Mouse (Mus musculus) limb, embryonic 12.5 days (tissue): Measurements from ENCODE around the gene Coq7. TPM values are rescaled to one million over a fixed set of nuclear protein-coding genes. Genes with fewer than 3 reads are reported as not detected.

Experiments used
- ATAC-seq: fragments of 200-750 bp; cut with Nextera tagmentation; 2 replicates; pipeline ENCODE4 v1.8.0; 2017; ENCODE audit warnings: low read depth, moderate TSS enrichment; ENCODE audit not compliant: insufficient number of reproducible peaks, insufficient read depth, low FRiP score, low TSS enrichment
- H3K27ac ChIP-seq: fragments of 300-500 bp; sonication (generic); 2 replicates; pipeline ENCODE4 v1.5.1; 2016; ENCODE audit warnings: mild to moderate bottlenecking, moderate library complexity
- H3K27me3 ChIP-seq: fragments of 300-500 bp; sonication (generic); 2 replicates; pipeline ENCODE4 v1.6.1; 2016; ENCODE audit warnings: mild to moderate bottlenecking, moderate library complexity
- H3K36me3 ChIP-seq: fragments of 300-500 bp; sonication (generic); 2 replicates; pipeline ENCODE4 v1.6.1; 2016; ENCODE audit warnings: mild to moderate bottlenecking, moderate library complexity
- H3K4me1 ChIP-seq: fragments of 300-500 bp; sonication (generic); replicated peaks from 2 replicates; pipeline ENCODE4 v1.6.1; 2016
- H3K4me2 ChIP-seq: fragments of 300-500 bp; sonication (generic); 2 replicates; pipeline ENCODE4 v1.6.1; 2016; ENCODE audit warnings: mild to moderate bottlenecking, moderate library complexity
- H3K4me3 ChIP-seq: fragments of 300-500 bp; sonication (generic); replicated peaks from 2 replicates; pipeline ENCODE4 v1.5.1; 2016; ENCODE audit warnings: mild to moderate bottlenecking
- H3K9ac ChIP-seq: fragments of 300-500 bp; sonication (generic); replicated peaks from 2 replicates; pipeline ENCODE4 v1.6.1; 2016; ENCODE audit warnings: mild to moderate bottlenecking, moderate library complexity
- H3K9me3 ChIP-seq: fragments of 300-500 bp; sonication (generic); 2 replicates; pipeline ENCODE4 v1.6.1; 2016; ENCODE audit warnings: mild to moderate bottlenecking, moderate library complexity
- WGBS: fragments of 180-500 bp; shearing (Covaris S2); methylation state at CpG from one replicate; pipeline ENCODE4 v1.1.7; 2016; 5-methylcytosine and 5-hydroxymethylcytosine counted together
- polyA plus RNA-seq: library from polyadenylated mRNA; unstranded; fragments of >200 nt; fragmentation: Nextera tagmentation; extraction: Ambion mirVana; gene quantifications from 2 replicates; pipeline ENCODE4 v1.2.1, GENCODE M21; 2016

The Coq7 gene
- polyA plus RNA-seq, 1 experiment from 2014 or later = 86.6 TPM

- Histone ChIP-seq H3K36me3 (peaks cover 4% of the 10 kb centered on the region), H3K27me3 (no peaks in the 10 kb centered on the region), H3K4me1 (no peaks in the 10 kb centered on the region), H3K9me3 (no peaks in the 10 kb centered on the region), H3K4me3 (peak overlapping the region; percentile 61), H3K9ac (peak overlapping the region; percentile 72), H3K4me2 (peak overlapping the region; percentile 67), H3K27ac (peak overlapping the region; percentile 96)
- WGBS = under 1% methylated on average over 36 of the region's 36 CpGs
- ATAC-seq = peak; percentile 93
Observed at GRCm38 (mm10) chr7:118532519-118533177, 508 bp downstream of the Coq7 start.

GRCm38 (mm10) chr7:118526967-118527366, 6.2 kb downstream of the Coq7 start:
- no peak overlapping the region for H3K9ac ChIP-seq
- no peaks in the 10 kb centered on the region for H3K4me1 ChIP-seq
- WGBS = 88% methylated on average over 4 of the region's 4 CpGs
- no peak overlapping the region for H3K4me2 ChIP-seq
- no peaks in the 10 kb centered on the region for H3K27me3 ChIP-seq
- H3K4me3 ChIP-seq = no peak overlapping the region
- H3K36me3 ChIP-seq = peaks cover 41% of the 10 kb centered on the region
- ATAC-seq = no peak
- no peak overlapping the region for H3K27ac ChIP-seq
- H3K9me3 ChIP-seq = no peaks in the 10 kb centered on the region

DNA sequence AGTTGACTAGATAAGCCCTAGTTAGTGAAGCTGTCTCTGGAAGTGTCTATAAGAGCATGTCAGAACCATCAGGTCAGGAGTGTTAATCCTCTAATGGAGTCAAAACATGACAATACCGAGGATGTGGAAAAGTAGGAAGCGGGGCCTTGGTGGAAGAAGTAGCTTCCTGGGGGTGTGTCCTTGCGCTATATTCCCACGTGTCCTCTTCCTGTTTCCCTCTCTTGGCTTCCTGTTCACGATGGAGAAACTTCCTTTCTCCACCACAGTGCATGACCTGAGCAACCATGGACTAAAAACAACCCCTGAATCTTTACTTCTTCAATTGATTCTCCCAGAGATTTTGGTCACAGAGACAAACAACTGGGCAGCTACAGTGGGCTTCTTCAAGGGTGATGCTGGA, 11.1 kb downstream of the Coq7 start:
- no peak for ATAC-seq
- 87% methylated on average over 5 of the region's 5 CpGs for WGBS

GRCm38 (mm10) chr7:118519661-118520060, 13.5 kb downstream of the Coq7 start:
- ATAC-seq = no peak
- Histone ChIP-seq H3K4me1 (no peaks in the 10 kb centered on the region), H3K27me3 (peaks cover 3% of the 10 kb centered on the region; the same call in 1 of the 2 replicates), H3K9me3 (no peaks in the 10 kb centered on the region), H3K27ac (no peak overlapping the region), H3K4me3 (no peak overlapping the region), H3K36me3 (peaks cover 10% of the 10 kb centered on the region; the same call in 1 of the 2 replicates), H3K4me2 (no peak overlapping the region), H3K9ac (no peak overlapping the region)
- 85% methylated on average over 8 of the region's 8 CpGs for WGBS

More for the DNA sequence above, 11.1 kb downstream of the Coq7 start:
- Histone ChIP-seq H3K4me1 (no peaks in the 10 kb centered on the region), H3K27me3 (peaks cover 3% of the 10 kb centered on the region; the same call in 1 of the 2 replicates), H3K4me2 (no peak overlapping the region), H3K4me3 (no peak overlapping the region), H3K9ac (no peak overlapping the region), H3K9me3 (no peaks in the 10 kb centered on the region), H3K36me3 (peaks cover 34% of the 10 kb centered on the region), H3K27ac (no peak overlapping the region)

DNA sequence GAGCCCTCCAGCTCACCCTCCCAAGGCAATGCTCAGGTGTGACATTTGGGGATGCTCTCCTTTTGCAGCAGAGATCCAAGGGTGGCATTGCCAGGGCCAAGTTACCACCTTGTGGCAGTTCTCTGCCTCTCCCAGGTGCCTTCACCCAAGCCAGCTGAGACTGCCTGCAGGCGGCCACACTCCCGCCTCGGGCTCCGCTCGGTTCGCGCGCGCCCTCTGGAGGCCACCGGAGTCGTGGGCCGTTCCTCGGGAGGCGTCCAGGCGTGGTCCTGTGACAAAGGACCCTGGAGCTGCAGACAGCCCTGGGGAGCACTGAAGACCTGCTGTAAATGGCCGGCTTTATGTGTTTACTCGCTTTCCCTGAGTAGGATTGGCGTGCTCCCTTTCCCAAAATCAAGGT, 14.5 kb downstream of the Coq7 start:
- WGBS = 3% methylated on average over 18 of the region's 18 CpGs
- H3K27ac ChIP-seq = no peak overlapping the region
- H3K9me3 ChIP-seq = no peaks in the 10 kb centered on the region
- 0 out of 2 replicates have a peak overlapping the region, but pooled peaks have one; percentile 4 for H3K4me2 ChIP-seq
- ATAC-seq = peak; percentile 73; the same call in 1 of the 2 replicates
- peaks cover 3% of the 10 kb centered on the region; the same call in 1 of the 2 replicates for H3K27me3 ChIP-seq
- H3K9ac ChIP-seq = no peak overlapping the region
- peaks cover 5% of the 10 kb centered on the region; the same call in 1 of the 2 replicates for H3K36me3 ChIP-seq
- H3K4me3 ChIP-seq = no peak overlapping the region
- H3K4me1 ChIP-seq = no peaks in the 10 kb centered on the region

- H3K4me1 ChIP-seq = no peaks in the 10 kb centered on the region
- no peak overlapping the region for H3K4me2 ChIP-seq
- H3K27me3 ChIP-seq = peaks cover 3% of the 10 kb centered on the region; the same call in 1 of the 2 replicates
- ATAC-seq = no peak
- H3K36me3 ChIP-seq = peaks cover 5% of the 10 kb centered on the region; the same call in 1 of the 2 replicates
- WGBS = 75% methylated on average over 2 of the region's 2 CpGs
- H3K27ac ChIP-seq = no peak overlapping the region
- H3K9me3 ChIP-seq = no peaks in the 10 kb centered on the region
- H3K4me3 ChIP-seq = no peak overlapping the region
- no peak overlapping the region for H3K9ac ChIP-seq
Observed at GRCm38 (mm10) chr7:118517819-118518218, 15.3 kb downstream of the Coq7 start.

DNA sequence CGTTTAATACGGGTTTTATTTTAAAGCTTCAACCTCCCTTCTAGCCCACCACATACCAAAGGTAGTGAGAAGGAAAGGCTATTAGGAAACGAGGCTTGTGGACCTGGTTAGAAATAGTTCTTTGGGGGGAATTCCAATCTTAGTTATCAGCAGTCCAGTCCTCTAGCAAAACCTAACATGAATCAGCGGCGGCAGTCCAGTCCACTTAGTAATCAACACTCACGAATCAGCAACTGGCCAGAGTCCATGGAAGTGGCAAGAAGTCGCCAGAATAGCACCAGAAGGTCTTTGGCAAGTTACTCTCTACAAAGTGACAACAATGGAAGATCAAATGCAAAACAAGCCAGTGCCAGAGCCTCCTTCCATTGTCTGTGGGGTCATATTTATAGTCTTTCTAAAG, 24.6 kb downstream of the Coq7 start:
- H3K36me3 ChIP-seq = no peaks in the 10 kb centered on the region
- H3K9me3 ChIP-seq = no peaks in the 10 kb centered on the region
- no peak overlapping the region for H3K4me2 ChIP-seq
- H3K4me1 ChIP-seq = no peaks in the 10 kb centered on the region
- WGBS = 79% methylated on average over 7 of the region's 7 CpGs
- no peak for ATAC-seq
- H3K9ac ChIP-seq = no peak overlapping the region
- H3K27me3 ChIP-seq = no peaks in the 10 kb centered on the region
- no peak overlapping the region for H3K4me3 ChIP-seq
- no peak overlapping the region for H3K27ac ChIP-seq

DNA sequence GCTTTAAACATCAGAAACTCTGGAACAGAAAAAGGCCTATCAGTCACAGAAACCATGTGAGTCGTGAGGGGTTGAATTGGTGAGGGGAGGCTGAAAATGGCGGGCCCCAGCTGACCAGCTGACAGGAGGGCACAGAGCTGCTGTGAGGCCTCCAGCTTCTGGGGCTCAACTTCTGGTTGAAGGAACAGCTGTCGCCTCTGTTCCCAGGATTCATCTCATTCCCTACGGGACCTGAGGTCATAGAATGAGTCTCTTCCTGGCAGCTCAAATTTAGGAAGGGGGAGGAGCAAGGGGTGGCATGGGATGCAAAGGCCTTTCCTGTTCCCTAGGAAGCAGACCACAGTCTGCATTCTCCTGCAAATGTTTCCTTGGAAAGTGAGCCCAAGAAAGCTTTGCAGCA, 29.3 kb downstream of the Coq7 start:
- Histone ChIP-seq H3K9ac (no peak overlapping the region), H3K9me3 (no peaks in the 10 kb centered on the region), H3K36me3 (no peaks in the 10 kb centered on the region), H3K4me3 (no peak overlapping the region), H3K27me3 (no peaks in the 10 kb centered on the region), H3K4me2 (no peak overlapping the region), H3K27ac (no peak overlapping the region), H3K4me1 (no peaks in the 10 kb centered on the region)
- no peak for ATAC-seq
- WGBS = 57% methylated on average over 4 of the region's 4 CpGs

- WGBS = 84% methylated on average over 8 of the region's 8 CpGs
- no peak for ATAC-seq
- Histone ChIP-seq H3K36me3 (no peaks in the 10 kb centered on the region), H3K9me3 (peaks cover 6% of the 10 kb centered on the region; the same call in 1 of the 2 replicates), H3K9ac (no peak overlapping the region), H3K4me3 (no peak overlapping the region), H3K27ac (no peak overlapping the region), H3K27me3 (no peaks in the 10 kb centered on the region), H3K4me1 (no peaks in the 10 kb centered on the region), H3K4me2 (no peak overlapping the region)
Observed at GRCm38 (mm10) chr7:118502333-118502732, 30.8 kb downstream of the Coq7 start.

- Histone ChIP-seq H3K9me3 (peaks cover 7% of the 10 kb centered on the region; the same call in 1 of the 2 replicates), H3K9ac (no peak overlapping the region), H3K27me3 (no peaks in the 10 kb centered on the region), H3K4me2 (no peak overlapping the region), H3K27ac (no peak overlapping the region), H3K36me3 (no peaks in the 10 kb centered on the region), H3K4me3 (no peak overlapping the region), H3K4me1 (no peaks in the 10 kb centered on the region)
- 53% methylated on average over 7 of the region's 7 CpGs for WGBS
- ATAC-seq = no peak
Observed at GRCm38 (mm10) chr7:118499784-118500435, 33.2 kb downstream of the Coq7 start.

DNA sequence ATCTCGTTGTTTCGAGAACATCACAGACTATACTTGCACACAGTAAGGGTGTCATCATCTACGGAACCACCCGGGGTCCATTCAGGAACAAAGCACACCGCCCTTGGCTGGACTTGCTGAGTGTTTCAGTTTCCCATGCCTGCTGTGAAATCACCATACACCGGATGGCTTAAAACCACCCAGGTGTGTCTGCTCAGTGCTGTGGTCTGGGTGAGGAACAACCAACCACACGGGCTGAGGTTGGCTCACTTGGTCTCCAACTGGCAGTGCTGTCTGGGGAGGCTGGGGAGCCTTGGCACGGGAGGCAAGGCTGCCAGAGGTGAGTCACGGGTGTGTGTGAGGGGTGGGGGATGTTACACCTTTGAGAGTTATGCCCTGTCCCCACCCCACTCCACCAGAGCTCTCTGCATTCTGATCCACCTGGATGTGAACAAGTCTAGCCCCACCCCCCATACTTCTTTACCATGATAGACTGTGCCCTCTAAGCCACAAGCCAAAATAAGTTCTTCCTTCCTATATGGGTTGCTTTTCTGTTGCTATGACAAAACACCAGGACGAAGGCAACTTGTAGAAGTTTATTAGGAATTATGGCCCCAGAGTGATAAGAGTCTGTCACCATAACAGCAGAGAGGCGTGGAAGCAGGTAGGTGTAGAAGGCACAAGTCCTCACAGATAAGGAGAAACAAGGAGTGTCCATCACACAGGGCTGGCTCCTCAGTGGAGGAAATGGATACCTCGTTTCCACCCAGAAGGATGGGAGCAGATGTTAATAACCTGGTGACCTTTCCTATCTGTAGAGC, 34.0 kb downstream of the Coq7 start:
- WGBS = 80% methylated on average over 12 of the region's 12 CpGs
- Histone ChIP-seq H3K9me3 (peaks cover 7% of the 10 kb centered on the region; the same call in 1 of the 2 replicates), H3K27ac (no peak overlapping the region), H3K4me2 (no peak overlapping the region), H3K4me3 (no peak overlapping the region), H3K27me3 (no peaks in the 10 kb centered on the region), H3K9ac (no peak overlapping the region), H3K36me3 (no peaks in the 10 kb centered on the region), H3K4me1 (no peaks in the 10 kb centered on the region)
- no peak for ATAC-seq
